Mouse (Mus musculus): ENCODE measurements around the gene Rap1gap2. TPM values are rescaled to one million over a fixed set of nuclear protein-coding genes. Genes with fewer than 3 reads are reported as not detected.

The Rap1gap2 gene
- total and polyA plus RNA-seq, 3 experiments: 5.8 to 10.1 TPM; not detected in 1

DNA sequence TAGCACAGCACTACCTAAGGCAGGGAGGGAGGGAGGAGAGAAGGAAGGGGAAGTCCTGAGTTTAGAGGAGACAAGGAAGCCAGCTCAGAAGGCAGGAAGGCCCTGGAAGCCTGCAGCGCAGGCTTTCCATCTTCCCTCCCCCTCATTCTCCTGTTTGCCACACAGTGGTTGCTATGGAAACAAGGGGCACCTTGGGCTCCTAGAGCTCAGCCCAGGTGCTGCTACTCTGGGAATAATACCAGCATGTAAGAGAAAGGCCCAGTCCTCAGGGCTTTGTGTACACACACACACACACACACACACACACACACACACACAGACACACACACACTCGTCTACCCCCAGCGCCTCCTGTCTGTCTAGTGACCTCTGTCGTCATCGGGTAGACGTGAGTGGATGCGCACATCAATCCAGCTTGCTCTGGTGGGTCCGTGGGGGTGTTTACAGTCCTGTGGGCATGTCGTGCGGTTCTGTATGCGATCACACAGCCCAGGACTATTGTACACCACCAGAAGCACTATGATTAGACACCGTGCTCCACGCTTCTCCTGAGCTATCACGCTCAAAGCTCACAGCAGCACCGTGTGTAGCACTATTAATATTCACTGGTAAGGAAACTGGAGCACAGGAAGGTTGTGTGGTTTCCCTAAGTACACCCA lies 55.9 kb downstream of the Rap1gap2 start:
- H3K36me3 ChIP-seq (ENCODE audit: control insufficient read depth in 1 of 2, insufficient read depth in 2 of 2, low read length in 2 of 2): peaks cover 0 to 39% of the 10 kb centered on the region in 2 experiments; a peak in 2 of 4 replicates
- DNase-seq (ENCODE audit: low read depth, low spot score): no peak
- no peak overlapping the region for H3K9ac ChIP-seq (ENCODE audit: control insufficient read depth, low read depth, low read length, poor library complexity, severe bottlenecking)
- H3K79me2 ChIP-seq (ENCODE audit: control insufficient read depth, insufficient read depth, low read length, poor library complexity): no peaks in the 10 kb centered on the region
- no peaks in the 10 kb centered on the region for H3K9me3 ChIP-seq (replicated peaks; ENCODE audit: insufficient read depth, low read length)
- TF ChIP-seq SIN3A (IDR thresholded peaks at IDR 0.05; ENCODE audit: low read length) (0 out of 2 replicates have a peak, but pooled peaks have one; percentile 18), ZC3H11A (IDR thresholded peaks at IDR 0.05; ENCODE audit: low read depth, low read length) (no peak)
- H3K4me1 ChIP-seq (ENCODE audit: control insufficient read depth in 1 of 2, insufficient read depth in 2 of 2, low read length in 2 of 2): peaks cover 38 to 56% of the 10 kb centered on the region in 2 experiments
- H3K4me3 ChIP-seq (ENCODE audit: control insufficient read depth in 1 of 2, insufficient read depth in 1 of 2, low read depth in 2 of 2, low read length in 2 of 2): no peak overlapping the region
- peak overlapping the region; percentile 69 for H3K27ac ChIP-seq (ENCODE audit: control insufficient read depth, low read depth, low read length)
- H3K27me3 ChIP-seq (ENCODE audit: control insufficient read depth in 1 of 2, insufficient read depth in 2 of 2, low read length in 2 of 2): no peaks in the 10 kb centered on the region

DNA sequence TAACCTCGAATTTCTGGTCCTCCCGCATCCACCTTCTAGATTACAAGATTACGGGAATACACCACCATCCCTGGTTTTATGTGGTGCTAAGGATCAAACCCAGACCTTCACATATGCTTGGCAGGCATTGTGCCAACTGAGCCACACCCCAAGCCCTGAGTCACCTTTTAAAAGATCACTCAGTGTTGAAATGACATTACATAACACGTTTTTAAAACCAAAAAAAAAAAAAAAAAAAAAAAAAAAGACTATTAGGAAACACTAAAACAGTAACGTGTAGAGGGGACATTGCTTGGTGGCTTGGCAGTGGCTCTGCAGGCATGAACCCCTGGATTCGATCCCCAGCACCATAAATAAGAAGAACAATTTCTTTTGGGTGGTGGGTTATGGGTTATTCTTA lies 59.1 kb downstream of the Rap1gap2 start:
- Histone ChIP-seq H3K4me3 (ENCODE audit: control insufficient read depth in 1 of 2, insufficient read depth in 1 of 2, low read depth in 2 of 2, low read length in 2 of 2) (no peak overlapping the region), H3K36me3 (ENCODE audit: control insufficient read depth in 1 of 2, insufficient read depth in 2 of 2, low read length in 2 of 2) (peaks cover 0 to 44% of the 10 kb centered on the region in 2 experiments; a peak in 2 of 4 replicates), H3K79me2 (ENCODE audit: control insufficient read depth, insufficient read depth, low read length, poor library complexity) (no peaks in the 10 kb centered on the region), H3K9me3 (replicated peaks; ENCODE audit: insufficient read depth, low read length) (no peaks in the 10 kb centered on the region), H3K9ac (ENCODE audit: control insufficient read depth, low read depth, low read length, poor library complexity, severe bottlenecking) (no peak overlapping the region), H3K27me3 (ENCODE audit: control insufficient read depth in 1 of 2, insufficient read depth in 2 of 2, low read length in 2 of 2) (no peaks in the 10 kb centered on the region), H3K4me1 (ENCODE audit: control insufficient read depth in 1 of 2, insufficient read depth in 2 of 2, low read length in 2 of 2) (peaks cover 40 to 57% of the 10 kb centered on the region in 2 experiments), H3K27ac (ENCODE audit: control insufficient read depth, low read depth, low read length) (no peak overlapping the region)
- DNase-seq (ENCODE audit: low read depth, low spot score): peak; percentile 79
- TF ChIP-seq MAZ (IDR thresholded peaks at IDR 0.05; ENCODE audit: low read depth, low read length): no peak
- 0 out of 2 replicates have a peak, but pooled peaks have one; percentile 46 for TF ChIP-seq MXI1 (IDR thresholded peaks at IDR 0.05; ENCODE audit: low read depth, low read length)
- no peak for TF ChIP-seq POLR2AphosphoS2 (IDR thresholded peaks at IDR 0.05; ENCODE audit: low read length)
- TF ChIP-seq ETS1 (IDR thresholded peaks at IDR 0.05; ENCODE audit: low read depth, low read length): peak; percentile 95
- no peak for TF ChIP-seq ZC3H11A (IDR thresholded peaks at IDR 0.05; ENCODE audit: low read depth, low read length)
- no peak for TF ChIP-seq UBTF (IDR thresholded peaks at IDR 0.05; ENCODE audit: borderline replicate concordance, insufficient read depth, low read depth, low read length)
- no peak for TF ChIP-seq RAD21 (IDR thresholded peaks at IDR 0.05; ENCODE audit: low read depth, low read length)
- peak; percentile 71; the same call in 1 of the 2 replicates for TF ChIP-seq JUND (IDR thresholded peaks at IDR 0.05; ENCODE audit: low read depth, low read length)
- no peak for TF ChIP-seq ELF1 (IDR thresholded peaks at IDR 0.05; ENCODE audit: low read depth, low read length)
- TF ChIP-seq ZKSCAN1 (IDR thresholded peaks at IDR 0.05; ENCODE audit: low read depth, low read length): no peak
- no peak for TF ChIP-seq MAFK (IDR thresholded peaks at IDR 0.05; ENCODE audit: borderline replicate concordance, low read depth, low read length)
- TF ChIP-seq E2F4 (IDR thresholded peaks at IDR 0.05; ENCODE audit: borderline replicate concordance, low read depth, low read length): no peak
- TF ChIP-seq SMC3 (IDR thresholded peaks at IDR 0.05; ENCODE audit: low read depth, low read length): no peak
- no peak for TF ChIP-seq POLR2AphosphoS5 (IDR thresholded peaks at IDR 0.05; ENCODE audit: borderline replicate concordance, low read depth, low read length)
- no peak for TF ChIP-seq USF2 (IDR thresholded peaks at IDR 0.05; ENCODE audit: borderline replicate concordance in 1 of 2, insufficient read depth in 1 of 2, low read depth in 1 of 2, low read length in 2 of 2)
- no peak for TF ChIP-seq CHD2 (IDR thresholded peaks at IDR 0.05; ENCODE audit: low read length)
- TF ChIP-seq HCFC1 (IDR thresholded peaks at IDR 0.05; ENCODE audit: low read depth, low read length): no peak
- TF ChIP-seq TBP (IDR thresholded peaks at IDR 0.05; ENCODE audit: low read depth, low read length): no peak
- TF ChIP-seq BHLHE40 (IDR thresholded peaks at IDR 0.05; ENCODE audit: borderline replicate concordance, low read depth, low read length): 0 out of 2 replicates have a peak, but pooled peaks have one; percentile 26
- peak; percentile 77 for TF ChIP-seq SIN3A (IDR thresholded peaks at IDR 0.05; ENCODE audit: low read length)
- no peak for TF ChIP-seq MYB (IDR thresholded peaks at IDR 0.05; ENCODE audit: low read depth, low read length)
- no peak for TF ChIP-seq GATA1 (IDR thresholded peaks at IDR 0.05; ENCODE audit: low read depth, low read length)
- peak; percentile 38; the same call in 1 of the 2 replicates for TF ChIP-seq MAX (IDR thresholded peaks at IDR 0.05; ENCODE audit: low read length)
- TF ChIP-seq RCOR1 (IDR thresholded peaks at IDR 0.05; ENCODE audit: low read depth, low read length): no peak
- TF ChIP-seq CTCF (IDR thresholded peaks at IDR 0.05 in 2 of 3, conservative IDR thresholded peaks at IDR 0.05 in 1 of 3; ENCODE audit: control insufficient read depth in 1 of 3, insufficient read depth in 1 of 3, low read depth in 2 of 3, low read length in 3 of 3, poor library complexity in 1 of 3, severe bottlenecking in 1 of 3): no peak
- TF ChIP-seq MYC (IDR thresholded peaks at IDR 0.05; ENCODE audit: low read depth, low read length): 0 out of 2 replicates have a peak, but pooled peaks have one; percentile 30
- TF ChIP-seq ZMIZ1 (IDR thresholded peaks at IDR 0.05; ENCODE audit: low read depth, low read length): no peak
- no peak for TF ChIP-seq CHD1 (IDR thresholded peaks at IDR 0.05; ENCODE audit: low read depth, low read length)
- TF ChIP-seq GABPA (IDR thresholded peaks at IDR 0.05; ENCODE audit: low read depth, low read length): no peak
- no peak for TF ChIP-seq KAT2A (conservative IDR thresholded peaks at IDR 0.05; ENCODE audit: low read depth, low read length)
- no peak for TF ChIP-seq POLR2A (IDR thresholded peaks at IDR 0.05; ENCODE audit: control insufficient read depth in 1 of 2, insufficient read depth in 1 of 2, low read depth in 1 of 2, low read length in 2 of 2, poor library complexity in 1 of 2)
